Mouse (Mus musculus) liver, embryonic 16.5 days (tissue): ENCODE results near the gene Insc. TPM values are rescaled to one million over a fixed set of nuclear protein-coding genes. Genes with fewer than 3 reads are reported as not detected.
"Not testable (repeated sequence)": the region's sequence is repeated elsewhere in the genome, so short reads cannot be mapped to it uniquely, and the experiment has no call there.

Experiments
- ATAC-seq: fragments of 200-750 bp; cut with Nextera tagmentation; 2 replicates; pipeline ENCODE4 v1.8.0; 2017; ENCODE audit warnings: low read depth, mild to moderate bottlenecking, moderate number of reproducible peaks, moderate library complexity
- H3K27ac ChIP-seq: fragments of 300-500 bp; sonication (generic); 2 replicates; pipeline ENCODE4 v1.5.1; 2014; ENCODE audit warnings: mild to moderate bottlenecking, low read length
- H3K27me3 ChIP-seq: fragments of 300-500 bp; sonication (generic); 2 replicates; pipeline ENCODE4 v1.6.1; 2014; ENCODE audit warnings: low read depth, low read length, mixed read lengths; ENCODE audit not compliant: control insufficient read depth, insufficient read depth
- H3K36me3 ChIP-seq: fragments of 300-500 bp; sonication (generic); 2 replicates; pipeline ENCODE4 v1.6.1; 2014; ENCODE audit warnings: mild to moderate bottlenecking; ENCODE audit not compliant: control insufficient read depth, insufficient read depth
- H3K4me1 ChIP-seq: fragments of 300-500 bp; sonication (generic); 2 replicates; pipeline ENCODE4 v1.6.1; 2014; ENCODE audit warnings: low read depth, low read length, mixed read lengths; ENCODE audit not compliant: control insufficient read depth
- H3K4me2 ChIP-seq: fragments of 300-500 bp; sonication (generic); 2 replicates; pipeline ENCODE4 v1.6.1; 2014; ENCODE audit warnings: low read depth, low read length, mixed read lengths
- H3K4me3 ChIP-seq: fragments of 300-500 bp; sonication (generic); 2 replicates; pipeline ENCODE4 v1.5.1; 2014; ENCODE audit warnings: low read depth, mild to moderate bottlenecking, low read length
- H3K9ac ChIP-seq: fragments of 300-500 bp; sonication (generic); 2 replicates; pipeline ENCODE4 v1.6.1; 2014; ENCODE audit warnings: low read depth, low read length
- H3K9me3 ChIP-seq: fragments of 300-500 bp; sonication (generic); replicated peaks from 2 replicates; pipeline ENCODE4 v1.6.1; 2016; ENCODE audit warnings: low read length; ENCODE audit not compliant: control insufficient read depth
- WGBS: fragments of 180-500 bp; shearing (Covaris S2); extraction: QIAGEN DNeasy Blood & Tissue Kit; methylation state at CpG from one replicate; pipeline ENCODE4 v1.1.7; 2014; ENCODE audit not compliant: insufficient replicate concordance; 5-methylcytosine and 5-hydroxymethylcytosine counted together
- polyA plus RNA-seq: library from polyadenylated mRNA; unstranded; fragments of >200 nt; fragmentation: Nextera tagmentation; extraction: Ambion mirVana; gene quantifications from 2 replicates; pipeline ENCODE4 v1.2.1, GENCODE M21; 2015

The Insc gene
- polyA plus RNA-seq = 23.2 and 25.6 TPM in 2 replicates

- Histone ChIP-seq H3K4me3 (no peak within 1 kb of the TSS), H3K4me2 (no peak within 1 kb of the TSS), H3K9ac (no peak within 1 kb of the TSS), H3K27me3 (no peaks in the 10 kb centered on the region), H3K27ac (no peak within 1 kb of the TSS), H3K9me3 (no peaks in the 10 kb centered on the region), H3K4me1 (no peaks in the 10 kb centered on the region), H3K36me3 (no peaks in the 10 kb centered on the region)
- WGBS = 41% methylated on average over 5 of the region's 5 CpGs
- no peak for ATAC-seq
Measured at GRCm38 (mm10) chr7:114743022-114743780, at the start of gene Insc. Insc (plus strand) TSS chr7:114743694.

GRCm38 (mm10) chr7:114700871-114701270 lies 42.6 kb upstream of the Insc start:
- ATAC-seq = no peak
- Histone ChIP-seq H3K27ac (no peak overlapping the region), H3K9ac (no peak overlapping the region), H3K4me1 (no peaks in the 10 kb centered on the region), H3K9me3 (no peaks in the 10 kb centered on the region), H3K36me3 (no peaks in the 10 kb centered on the region), H3K4me2 (no peak overlapping the region), H3K4me3 (no peak overlapping the region), H3K27me3 (no peaks in the 10 kb centered on the region)
- WGBS = 42% methylated on average over 2 of the region's 2 CpGs

- no peaks in the 10 kb centered on the region for H3K4me1 ChIP-seq
- H3K9me3 ChIP-seq = no peaks in the 10 kb centered on the region
- no peaks in the 10 kb centered on the region for H3K36me3 ChIP-seq
- H3K27me3 ChIP-seq = no peaks in the 10 kb centered on the region
- WGBS = 55% methylated on average over 4 of the region's 4 CpGs
- no peak overlapping the region for H3K27ac ChIP-seq
- no peak overlapping the region for H3K9ac ChIP-seq
- no peak for ATAC-seq
- H3K4me3 ChIP-seq = no peak overlapping the region
- H3K4me2 ChIP-seq = no peak overlapping the region
Measured at GRCm38 (mm10) chr7:114706716-114707115, 36.8 kb upstream of the Insc start.

- H3K27me3 ChIP-seq = no peaks in the 10 kb centered on the region
- no peak overlapping the region for H3K4me2 ChIP-seq
- 48% methylated on average over 1 of the region's 1 CpGs for WGBS
- ATAC-seq = no peak
- no peaks in the 10 kb centered on the region for H3K36me3 ChIP-seq
- H3K4me1 ChIP-seq = no peaks in the 10 kb centered on the region
- no peaks in the 10 kb centered on the region for H3K9me3 ChIP-seq
- no peak overlapping the region for H3K4me3 ChIP-seq
- no peak overlapping the region for H3K27ac ChIP-seq
- no peak overlapping the region for H3K9ac ChIP-seq
Measured at GRCm38 (mm10) chr7:114707398-114707797, 36.1 kb upstream of the Insc start.

- 62% methylated on average over 2 of the region's 2 CpGs for WGBS
- H3K9me3 ChIP-seq = no peaks in the 10 kb centered on the region
- ATAC-seq = no peak
Measured at GRCm38 (mm10) chr7:114710419-114710818, 33.1 kb upstream of the Insc start.

GRCm38 (mm10) chr7:114712523-114712922 lies 31.0 kb upstream of the Insc start:
- H3K36me3 ChIP-seq = no peaks in the 10 kb centered on the region
- H3K27ac ChIP-seq = no peak overlapping the region
- H3K4me1 ChIP-seq = no peaks in the 10 kb centered on the region
- no peak overlapping the region for H3K9ac ChIP-seq
- 33% methylated on average over 1 of the region's 1 CpGs for WGBS
- H3K4me2 ChIP-seq = no peak overlapping the region
- no peak for ATAC-seq
- H3K27me3 ChIP-seq = peaks cover 4% of the 10 kb centered on the region
- H3K9me3 ChIP-seq = no peaks in the 10 kb centered on the region
- H3K4me3 ChIP-seq = no peak overlapping the region

More at GRCm38 (mm10) chr7:114710419-114710818, 33.1 kb upstream of the Insc start:
- H3K36me3 ChIP-seq = no peaks in the 10 kb centered on the region
- no peak overlapping the region for H3K27ac ChIP-seq
- no peaks in the 10 kb centered on the region for H3K27me3 ChIP-seq
- H3K9ac ChIP-seq = no peak overlapping the region
- no peak overlapping the region for H3K4me3 ChIP-seq
- H3K4me2 ChIP-seq = no peak overlapping the region
- H3K4me1 ChIP-seq = no peaks in the 10 kb centered on the region

- Histone ChIP-seq H3K9me3 (no peaks in the 10 kb centered on the region), H3K4me1 (no peaks in the 10 kb centered on the region), H3K27ac (no peak within 1 kb of the TSS), H3K27me3 (peaks cover 23% of the 10 kb centered on the region), H3K4me3 (no peak within 1 kb of the TSS), H3K9ac (no peak within 1 kb of the TSS), H3K4me2 (no peak within 1 kb of the TSS), H3K36me3 (no peaks in the 10 kb centered on the region)
- no peak for ATAC-seq
- 5% methylated on average over 11 of the region's 11 CpGs for WGBS
Measured at GRCm38 (mm10) chr7:114718300-114718699, 25.2 kb upstream of the Insc start, which contains the start of gene Calcb. Calcb (plus strand) TSS chr7:114718643.

GRCm38 (mm10) chr7:114719381-114720131 lies 23.9 kb upstream of the Insc start:
- ATAC-seq = no peak

GRCm38 (mm10) chr7:114729696-114730095 lies 13.8 kb upstream of the Insc start:
- not testable (repeated sequence) for H3K4me3 ChIP-seq, H3K4me1 ChIP-seq
- WGBS = 49% methylated on average over 4 of the region's 4 CpGs

More at GRCm38 (mm10) chr7:114719381-114720131, 23.9 kb upstream of the Insc start:
- Histone ChIP-seq H3K27ac (no peak overlapping the region), H3K4me1 (no peaks in the 10 kb centered on the region), H3K9ac (no peak overlapping the region), H3K4me3 (no peak overlapping the region), H3K4me2 (no peak overlapping the region), H3K9me3 (no peaks in the 10 kb centered on the region), H3K36me3 (no peaks in the 10 kb centered on the region), H3K27me3 (peaks cover 23% of the 10 kb centered on the region)
- 4% methylated on average over 17 of the region's 17 CpGs for WGBS

More at GRCm38 (mm10) chr7:114729696-114730095, 13.8 kb upstream of the Insc start:
- H3K36me3 ChIP-seq, ATAC-seq, H3K27ac ChIP-seq, H3K9me3 ChIP-seq, H3K9ac ChIP-seq, H3K4me2 ChIP-seq, H3K27me3 ChIP-seq: not testable (repeated sequence)
